Mouse (Mus musculus) stomach, postnatal 0 days (tissue): ENCODE measurements around the gene Ctc1. TPM values are rescaled to one million over a fixed set of nuclear protein-coding genes. Genes with fewer than 3 reads are reported as not detected.

Experiments used
- ATAC-seq: fragments of 200-750 bp; cut with Nextera tagmentation; 2 replicates; pipeline ENCODE4 v1.8.0; 2017; ENCODE audit not compliant: low FRiP score, low TSS enrichment
- DNase-seq: peaks from one replicate; pipeline ENCODE4 v3.0.0-alpha.2; 2016; ENCODE audit warnings: low spot score
- H3K27ac ChIP-seq: fragments of 300-500 bp; sonication (generic); replicated peaks from 2 replicates; pipeline ENCODE4 v1.5.1; 2014; ENCODE audit warnings: mild to moderate bottlenecking, control low read depth
- H3K27me3 ChIP-seq: fragments of 300-500 bp; sonication (generic); 2 replicates; pipeline ENCODE4 v1.6.1; 2014; ENCODE audit warnings: low read length; ENCODE audit not compliant: control insufficient read depth, insufficient read depth
- H3K36me3 ChIP-seq: fragments of 300-500 bp; sonication (generic); 2 replicates; pipeline ENCODE4 v1.6.1; 2014; ENCODE audit warnings: low read length, mixed read lengths; ENCODE audit not compliant: control insufficient read depth, insufficient read depth
- H3K4me1 ChIP-seq: fragments of 300-500 bp; sonication (generic); replicated peaks from 2 replicates; pipeline ENCODE4 v1.6.1; 2014; ENCODE audit warnings: antibody characterized with exemption; ENCODE audit not compliant: control insufficient read depth, insufficient read depth
- H3K4me2 ChIP-seq: fragments of 300-500 bp; sonication (generic); replicated peaks from 2 replicates; pipeline ENCODE4 v1.6.1; 2014; ENCODE audit warnings: low read depth, mild to moderate bottlenecking, control low read depth, moderate library complexity
- H3K4me3 ChIP-seq: fragments of 300-500 bp; sonication (generic); 2 replicates; pipeline ENCODE4 v1.5.1; 2014; ENCODE audit warnings: low read depth, low read length, control low read depth
- H3K9ac ChIP-seq: fragments of 300-500 bp; sonication (generic); 2 replicates; pipeline ENCODE4 v1.6.1; 2014; ENCODE audit warnings: mild to moderate bottlenecking, low read length, control low read depth, mixed read lengths
- H3K9me3 ChIP-seq: fragments of 300-500 bp; sonication (generic); 2 replicates; pipeline ENCODE4 v1.6.1; 2016; ENCODE audit warnings: low read length; ENCODE audit not compliant: control insufficient read depth
- CTCF ChIP-seq: IDR thresholded peaks from 2 replicates; pipeline ENCODE4 v1.5.1; 2016; ENCODE audit warnings: antibody characterized with exemption, low read depth, mild to moderate bottlenecking, moderate library complexity
- EP300 ChIP-seq: optimal IDR thresholded peaks from 2 replicates; pipeline ENCODE3; 2016; ENCODE audit warnings: antibody characterized with exemption
- WGBS: fragments of 180-500 bp; shearing (Covaris S2); extraction: QIAGEN DNeasy Blood & Tissue Kit; methylation state at CpG from one replicate; pipeline ENCODE4 v1.1.7; 2014; 5-methylcytosine and 5-hydroxymethylcytosine counted together
- polyA plus RNA-seq: library from polyadenylated mRNA; unstranded; fragments of >200 nt; fragmentation: Nextera tagmentation; extraction: Ambion mirVana; gene quantifications from 2 replicates; pipeline ENCODE4 v1.2.1, GENCODE M21; 2015

Gene Ctc1
- polyA plus RNA-seq, 1 experiment from 2014 or later, result 11.1 TPM

DNA sequence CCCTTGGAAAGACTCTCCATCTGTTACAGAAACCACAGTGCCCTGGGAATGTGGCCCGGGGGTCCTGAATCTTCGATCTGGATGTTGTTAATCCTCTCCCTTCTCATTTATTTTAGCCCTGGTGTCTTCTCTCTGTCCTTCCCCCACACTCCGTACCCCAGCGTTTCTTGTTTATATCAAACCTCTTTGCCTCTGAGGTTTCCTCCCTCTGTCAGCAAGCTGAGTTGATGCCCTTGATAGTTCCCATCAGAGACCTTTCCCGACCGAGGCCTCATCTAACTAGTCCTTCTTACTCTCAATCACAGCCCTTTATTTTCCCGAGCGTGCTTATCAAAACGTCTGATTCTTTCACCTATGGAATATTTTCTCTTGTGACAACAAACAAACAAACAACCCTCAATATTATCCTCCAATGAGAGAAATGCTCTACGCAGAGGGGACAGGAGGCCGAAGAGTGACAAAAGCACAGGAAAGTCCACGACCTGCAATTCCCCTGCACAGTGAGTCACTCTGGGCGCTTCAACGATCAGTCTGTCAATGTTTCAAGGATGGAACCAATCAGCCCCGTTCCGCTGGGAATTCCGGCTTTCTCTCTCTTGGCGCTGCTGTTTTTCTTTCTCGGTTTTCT lies 43.1 kb downstream of the Ctc1 start:
- no peak for DNase-seq
- Histone ChIP-seq H3K27me3 (no peaks in the 10 kb centered on the region), H3K4me3 (peak overlapping the region; percentile 97), H3K9me3 (no peaks in the 10 kb centered on the region), H3K36me3 (no peaks in the 10 kb centered on the region), H3K27ac (peak overlapping the region; percentile 90), H3K4me1 (peaks cover 2% of the 10 kb centered on the region; the same call in 1 of the 2 replicates), H3K9ac (peak overlapping the region; percentile 71), H3K4me2 (peak overlapping the region; percentile 67)
- peak; percentile 7 for ATAC-seq
- TF ChIP-seq CTCF (no peak), EP300 (no peak)
- 1% methylated on average over 19 of the region's 19 CpGs for WGBS

DNA sequence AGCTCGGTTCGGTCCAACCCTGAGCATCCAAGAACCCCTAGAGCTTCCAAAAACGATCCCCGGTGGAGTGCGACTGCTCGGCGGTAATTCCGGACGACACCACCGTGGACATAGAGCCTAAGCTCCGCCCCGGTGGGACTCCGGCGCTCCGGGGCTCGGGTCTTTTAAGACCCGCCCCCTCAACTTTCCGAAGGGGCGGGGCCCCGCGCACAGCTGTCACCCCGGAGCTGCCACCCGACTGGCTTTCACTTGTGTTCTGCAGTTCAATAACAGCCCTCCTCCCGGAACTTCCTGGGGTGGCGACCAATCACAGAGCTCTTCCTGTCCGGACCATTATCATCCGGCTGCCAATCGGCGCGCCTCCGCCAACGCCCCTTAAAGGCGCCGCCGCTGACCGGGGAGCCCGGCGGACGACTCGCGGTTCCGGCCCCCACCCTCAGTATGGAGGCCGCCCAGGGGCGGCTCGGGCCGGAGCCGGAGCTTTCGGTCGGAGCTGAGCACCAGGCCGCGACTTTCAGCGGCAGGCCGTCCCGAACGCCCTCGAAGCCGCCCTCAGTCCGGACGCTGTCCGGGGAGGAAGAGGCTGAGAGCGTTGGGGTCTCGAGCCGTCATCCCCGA lies 43.8 kb downstream of the Ctc1 start, which contains the start of gene Borcs6:
TSS of gene Borcs6 (plus strand) at position 361 of the 618 bp plus-strand sequence.
- Histone ChIP-seq H3K27me3 (no peaks in the 10 kb centered on the region), H3K27ac (peak within 1 kb of the TSS; percentile 98), H3K9me3 (no peaks in the 10 kb centered on the region), H3K9ac (peak within 1 kb of the TSS; percentile 95), H3K4me2 (peak within 1 kb of the TSS; percentile 85), H3K36me3 (no peaks in the 10 kb centered on the region), H3K4me1 (peaks cover 2% of the 10 kb centered on the region; the same call in 1 of the 2 replicates), H3K4me3 (peak within 1 kb of the TSS; percentile 97)
- DNase-seq (peak; percentile 95), ATAC-seq (peak; percentile 94)
- TF ChIP-seq CTCF, result no peak
- TF ChIP-seq EP300, result peak; percentile 28
- WGBS, result under 1% methylated on average over 64 of the region's 64 CpGs

DNA sequence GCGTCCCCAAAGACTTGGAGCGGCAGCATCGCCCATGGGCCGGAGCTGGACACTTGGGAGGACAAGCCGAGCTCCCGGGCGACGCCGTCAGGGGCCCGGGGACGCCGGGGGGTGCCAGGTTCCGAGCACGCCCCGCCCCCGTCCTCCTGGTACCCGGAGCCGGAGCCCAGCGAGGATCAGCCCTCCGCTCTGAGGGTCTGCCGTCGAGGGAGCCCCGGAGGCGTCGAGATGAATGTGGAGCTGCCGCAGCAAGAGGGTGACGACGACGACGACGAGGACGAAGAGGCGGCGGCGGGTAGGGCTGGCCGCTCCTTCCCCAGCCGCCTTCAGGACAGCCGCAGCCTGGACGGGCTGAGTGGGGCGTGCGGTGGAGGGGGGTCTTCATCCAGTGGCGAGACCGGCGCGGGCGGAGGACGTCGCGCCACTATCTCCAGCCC lies 44.3 kb downstream of the Ctc1 start:
- ATAC-seq (peak; percentile 14), DNase-seq (no peak)
- H3K9me3 ChIP-seq, result no peaks in the 10 kb centered on the region
- peak overlapping the region; percentile 85 for H3K4me2 ChIP-seq
- H3K4me1 ChIP-seq, result peaks cover 2% of the 10 kb centered on the region; the same call in 1 of the 2 replicates
- peak overlapping the region; percentile 95 for H3K9ac ChIP-seq
- peak overlapping the region; percentile 98 for H3K27ac ChIP-seq
- H3K4me3 ChIP-seq, result peak overlapping the region; percentile 97
- TF ChIP-seq CTCF (peak; percentile 1; the same call in 1 of the 2 replicates), EP300 (no peak)
- no peaks in the 10 kb centered on the region for H3K27me3 ChIP-seq
- under 1% methylated on average over 47 of the region's 49 CpGs for WGBS
- H3K36me3 ChIP-seq, result no peaks in the 10 kb centered on the region

DNA sequence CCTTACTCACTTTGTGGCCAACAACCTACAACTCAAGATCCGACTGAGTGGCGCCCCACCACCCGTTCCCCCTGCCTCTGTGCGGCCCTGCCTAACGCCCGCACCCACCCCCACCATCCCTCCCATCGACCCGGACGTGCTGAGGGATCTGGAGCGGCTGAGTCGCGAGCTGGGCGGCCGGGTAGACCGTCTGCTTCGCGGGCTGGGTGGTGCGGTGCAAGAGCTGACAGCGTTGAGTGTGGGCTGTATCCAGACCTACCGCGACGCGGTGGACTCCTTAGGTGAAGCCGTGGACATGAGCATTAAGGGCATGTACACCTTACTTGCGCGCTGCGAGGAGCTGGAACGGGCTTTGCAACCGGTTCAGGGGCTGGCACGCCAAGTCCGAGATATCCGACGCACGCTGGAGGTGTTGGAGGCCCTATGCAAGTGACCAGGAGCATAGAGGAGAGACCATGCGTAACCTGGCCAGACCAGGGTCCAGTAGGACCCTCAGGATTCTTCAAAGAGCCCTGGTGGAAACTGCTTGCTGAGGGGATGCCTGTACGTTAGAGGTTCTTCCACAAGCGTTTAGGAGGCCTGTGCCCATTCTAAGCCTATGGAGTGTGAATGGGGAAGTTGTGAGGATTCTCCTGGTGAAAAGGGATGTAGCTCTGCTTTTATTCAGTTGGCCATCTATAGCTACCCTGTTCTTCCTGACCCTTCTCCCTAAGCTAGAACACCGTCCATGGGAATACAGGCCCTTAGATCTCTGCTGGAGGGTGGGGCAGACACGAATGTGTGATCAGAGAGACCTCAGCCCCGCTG lies 44.9 kb downstream of the Ctc1 start:
- Histone ChIP-seq H3K4me3 (peak overlapping the region; percentile 97), H3K4me1 (peaks cover 2% of the 10 kb centered on the region; the same call in 1 of the 2 replicates), H3K4me2 (peak overlapping the region; percentile 85), H3K27ac (peak overlapping the region; percentile 98), H3K9me3 (no peaks in the 10 kb centered on the region), H3K9ac (peak overlapping the region; percentile 95), H3K27me3 (no peaks in the 10 kb centered on the region), H3K36me3 (no peaks in the 10 kb centered on the region)
- 3% methylated on average over 40 of the region's 40 CpGs for WGBS
- peak; percentile 4; the same call in 1 of the 2 replicates for ATAC-seq
- peak; percentile 65 for DNase-seq
- TF ChIP-seq EP300 (no peak), CTCF (no peak)

DNA sequence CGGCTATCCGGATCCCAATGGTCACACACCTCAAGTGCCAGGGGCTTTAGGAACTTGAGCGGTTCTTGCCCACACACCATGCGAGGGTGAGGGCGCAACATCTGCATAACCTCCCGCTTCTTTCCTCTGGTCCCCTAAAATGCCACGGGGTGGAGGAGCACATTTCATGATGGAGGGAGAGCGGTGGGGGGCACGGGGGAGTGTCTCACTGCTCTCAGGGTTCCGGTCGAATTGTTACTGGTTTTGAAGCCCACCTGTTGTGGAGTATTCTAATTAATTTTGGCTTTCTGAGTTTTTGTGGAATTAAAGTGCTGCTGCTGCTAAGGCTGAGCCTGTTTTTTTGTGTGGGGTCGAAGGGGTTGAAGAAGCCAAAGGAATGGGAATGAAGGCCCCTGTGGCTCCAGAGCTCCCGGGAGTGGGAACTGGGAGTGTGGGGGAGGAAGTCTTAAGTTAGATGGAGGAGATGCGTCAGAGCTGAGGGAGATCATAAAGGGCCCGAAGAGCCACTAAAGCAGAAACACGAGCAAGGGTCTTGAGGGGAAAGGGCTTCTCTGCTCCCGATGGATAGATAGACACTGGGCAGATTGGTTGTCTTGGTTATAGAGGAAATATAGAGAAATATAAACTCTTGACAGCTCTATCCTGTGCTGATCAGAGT lies 45.7 kb downstream of the Ctc1 start:
- Histone ChIP-seq H3K4me2 (peak overlapping the region; percentile 85), H3K4me1 (peaks cover 2% of the 10 kb centered on the region; the same call in 1 of the 2 replicates), H3K36me3 (no peaks in the 10 kb centered on the region), H3K27me3 (no peaks in the 10 kb centered on the region), H3K9me3 (no peaks in the 10 kb centered on the region), H3K9ac (peak overlapping the region; percentile 95), H3K4me3 (peak overlapping the region; percentile 97; the same call in 1 of the 2 replicates), H3K27ac (0 out of 2 replicates have a peak overlapping the region, but pooled peaks have one; percentile 13)
- ATAC-seq (no peak), DNase-seq (no peak)
- WGBS, result 26% methylated on average over 17 of the region's 17 CpGs
- TF ChIP-seq CTCF (no peak), EP300 (no peak)
